Mouse (Mus musculus) heart, postnatal 0 days (tissue): ENCODE results near the gene Uck2. TPM values are rescaled to one million over a fixed set of nuclear protein-coding genes. Genes with fewer than 3 reads are reported as not detected.

Experiments
- ATAC-seq: fragments of 200-750 bp; cut with Nextera tagmentation; 2 replicates; pipeline ENCODE4 v1.8.0; 2017; ENCODE audit warnings: low read depth, moderate number of reproducible peaks, moderate library complexity; ENCODE audit not compliant: insufficient read depth
- DNase-seq: peaks from one replicate; pipeline ENCODE4 v3.0.0-alpha.2; 2016; ENCODE audit warnings: low spot score
- H3K27ac ChIP-seq: fragments of 300-500 bp; sonication (generic); 2 replicates; pipeline ENCODE4 v1.5.1; 2014; ENCODE audit warnings: low read depth, mild to moderate bottlenecking
- H3K27me3 ChIP-seq: fragments of 300-500 bp; sonication (generic); 2 replicates; pipeline ENCODE4 v1.6.1; 2014; ENCODE audit warnings: low read length, mixed read lengths; ENCODE audit not compliant: control insufficient read depth, insufficient read depth
- H3K36me3 ChIP-seq: fragments of 300-500 bp; sonication (generic); replicated peaks from 2 replicates; pipeline ENCODE4 v1.6.1; 2014; ENCODE audit warnings: low read length, mixed read lengths; ENCODE audit not compliant: control insufficient read depth, insufficient read depth
- H3K4me1 ChIP-seq: fragments of 300-500 bp; sonication (generic); 2 replicates; pipeline ENCODE4 v1.6.1; 2014; ENCODE audit warnings: antibody characterized with exemption; ENCODE audit not compliant: control insufficient read depth, insufficient read depth
- H3K4me2 ChIP-seq: fragments of 300-500 bp; sonication (generic); 2 replicates; pipeline ENCODE4 v1.6.1; 2014; ENCODE audit warnings: low read depth, mild to moderate bottlenecking, low read length, moderate library complexity
- H3K4me3 ChIP-seq: fragments of 300-500 bp; sonication (generic); 2 replicates; pipeline ENCODE4 v1.5.1; 2014; ENCODE audit warnings: low read depth, low read length
- H3K9ac ChIP-seq: fragments of 300-500 bp; sonication (generic); replicated peaks from 2 replicates; pipeline ENCODE4 v1.6.1; 2014; ENCODE audit warnings: low read depth, low read length, mixed read lengths
- H3K9me3 ChIP-seq: fragments of 300-500 bp; sonication (generic); replicated peaks from 2 replicates; pipeline ENCODE4 v1.6.1; 2016; ENCODE audit warnings: low read length; ENCODE audit not compliant: control insufficient read depth
- CTCF ChIP-seq: IDR thresholded peaks from 2 replicates; pipeline ENCODE4 v1.5.1; 2016; ENCODE audit warnings: antibody characterized with exemption, control low read depth, low read depth
- EP300 ChIP-seq: IDR thresholded peaks from 2 replicates; pipeline ENCODE4 v1.6.1; 2016; ENCODE audit warnings: antibody characterized with exemption, low read depth
- WGBS: fragments of 180-500 bp; shearing (Covaris S2); extraction: QIAGEN DNeasy Blood & Tissue Kit; methylation state at CpG from one replicate; pipeline ENCODE4 v1.1.7; 2014; 5-methylcytosine and 5-hydroxymethylcytosine counted together
- polyA plus RNA-seq: library from polyadenylated mRNA; unstranded; fragments of >200 nt; fragmentation: Nextera tagmentation; extraction: Ambion mirVana; gene quantifications from 2 replicates; pipeline ENCODE4 v1.2.1, GENCODE M21; 2015
- total RNA-seq: library from RNA; depleted of rRNA; stranded (reverse); fragments of >200 nt; gene quantifications from 2 replicates; pipeline ENCODE4 v1.2.3, GENCODE M21; 2014; ENCODE audit warnings: low replicate concordance

Uck2 gene
- total and polyA plus RNA-seq, 2 experiments from 2014 or later: 30.7 to 60.3 TPM

- peaks cover 43% of the 10 kb centered on the region for H3K4me1 ChIP-seq
- H3K9me3 ChIP-seq: no peaks in the 10 kb centered on the region
- ATAC-seq (no peak), DNase-seq (no peak)
- no peak overlapping the region for H3K4me3 ChIP-seq
- H3K27ac ChIP-seq: no peak overlapping the region
- no peak overlapping the region for H3K9ac ChIP-seq
- H3K27me3 ChIP-seq: no peaks in the 10 kb centered on the region
- 79% methylated on average over 4 of the region's 4 CpGs for WGBS
- H3K4me2 ChIP-seq: no peak overlapping the region
- no peak for TF ChIP-seq EP300
- TF ChIP-seq CTCF: no peak
- no peaks in the 10 kb centered on the region for H3K36me3 ChIP-seq
These were observed 19.8 kb downstream of the Uck2 start for GRCm38 (mm10) chr1:167265366-167265765.

DNA sequence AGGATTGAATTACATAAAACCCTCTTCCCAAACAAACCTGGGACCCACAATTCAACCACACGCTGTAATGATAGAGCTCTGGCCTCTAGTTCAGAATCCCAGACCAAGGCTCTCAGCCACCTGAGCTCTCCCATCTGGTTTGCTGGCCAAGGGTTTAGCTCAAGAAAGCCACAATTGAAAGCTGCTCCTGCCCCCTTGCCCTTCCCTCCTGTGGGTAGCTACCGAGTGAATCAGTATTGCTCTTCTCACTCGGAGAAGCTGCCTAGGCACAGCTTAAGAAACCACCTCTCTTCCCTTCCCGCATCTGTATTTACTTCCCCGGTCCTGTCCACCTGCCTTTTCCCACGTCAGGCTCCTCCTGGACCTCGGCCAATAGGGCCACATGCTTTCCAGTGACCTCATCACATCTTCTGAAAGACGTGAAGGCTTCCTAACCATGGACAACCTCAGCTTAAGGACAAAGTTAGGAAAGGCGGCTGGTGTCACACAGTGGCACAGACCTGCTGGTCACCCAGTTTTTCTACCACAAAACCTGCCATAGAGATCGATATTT lies 22.6 kb downstream of the Uck2 start:
- no peak for TF ChIP-seq EP300
- TF ChIP-seq CTCF: no peak
- WGBS: 37% methylated on average over 10 of the region's 10 CpGs
- Histone ChIP-seq H3K27ac (peak overlapping the region; percentile 34), H3K4me3 (no peak overlapping the region), H3K9ac (0 out of 2 replicates have a peak overlapping the region, but pooled peaks have one; percentile 10), H3K4me2 (no peak overlapping the region), H3K27me3 (no peaks in the 10 kb centered on the region), H3K9me3 (no peaks in the 10 kb centered on the region), H3K36me3 (no peaks in the 10 kb centered on the region), H3K4me1 (peaks cover 25% of the 10 kb centered on the region)
- ATAC-seq (no peak), DNase-seq (no peak)

DNA sequence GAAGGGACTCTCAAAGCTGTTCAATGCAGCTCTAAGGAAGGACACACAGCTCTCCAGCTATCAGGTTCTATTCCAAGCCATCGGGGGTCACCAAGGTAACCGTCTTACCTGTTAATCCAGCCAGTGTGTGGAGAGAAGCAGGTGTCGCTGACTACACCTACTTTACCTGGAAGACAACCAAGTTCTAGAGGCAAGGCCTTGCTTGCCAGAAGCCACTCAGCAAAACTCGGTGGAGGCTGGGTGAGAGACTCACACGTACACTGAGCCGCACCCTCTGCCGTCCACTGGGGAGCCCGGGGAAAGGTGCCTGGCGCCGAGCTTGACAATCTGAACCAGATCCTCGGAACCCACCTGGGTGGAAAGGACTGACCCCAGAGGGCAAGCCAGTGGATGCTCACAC lies 23.4 kb downstream of the Uck2 start:
- DNase-seq (no peak), ATAC-seq (no peak)
- Histone ChIP-seq H3K27ac (no peak overlapping the region), H3K4me3 (no peak overlapping the region), H3K27me3 (no peaks in the 10 kb centered on the region), H3K4me2 (no peak overlapping the region), H3K9ac (no peak overlapping the region), H3K9me3 (no peaks in the 10 kb centered on the region), H3K36me3 (no peaks in the 10 kb centered on the region), H3K4me1 (peaks cover 25% of the 10 kb centered on the region)
- WGBS: 70% methylated on average over 11 of the region's 11 CpGs
- TF ChIP-seq CTCF (no peak), EP300 (no peak)

GRCm38 (mm10) chr1:167259702-167260101 lies 25.4 kb downstream of the Uck2 start:
- ATAC-seq (peak; percentile 47), DNase-seq (peak; percentile 28)
- TF ChIP-seq EP300 (no peak), CTCF (peak; percentile 19; the same call in 1 of the 2 replicates)
- H3K9me3 ChIP-seq: no peaks in the 10 kb centered on the region
- peaks cover 22% of the 10 kb centered on the region; the same call in 1 of the 2 replicates for H3K4me1 ChIP-seq
- 11% methylated on average over 10 of the region's 10 CpGs for WGBS
- H3K27ac ChIP-seq: peak overlapping the region; percentile 14
- H3K36me3 ChIP-seq: no peaks in the 10 kb centered on the region
- peak overlapping the region; percentile 4; the same call in 1 of the 2 replicates for H3K4me3 ChIP-seq
- no peak overlapping the region; the same call in 1 of the 2 replicates for H3K9ac ChIP-seq
- H3K4me2 ChIP-seq: peak overlapping the region; percentile 37
- H3K27me3 ChIP-seq: no peaks in the 10 kb centered on the region

DNA sequence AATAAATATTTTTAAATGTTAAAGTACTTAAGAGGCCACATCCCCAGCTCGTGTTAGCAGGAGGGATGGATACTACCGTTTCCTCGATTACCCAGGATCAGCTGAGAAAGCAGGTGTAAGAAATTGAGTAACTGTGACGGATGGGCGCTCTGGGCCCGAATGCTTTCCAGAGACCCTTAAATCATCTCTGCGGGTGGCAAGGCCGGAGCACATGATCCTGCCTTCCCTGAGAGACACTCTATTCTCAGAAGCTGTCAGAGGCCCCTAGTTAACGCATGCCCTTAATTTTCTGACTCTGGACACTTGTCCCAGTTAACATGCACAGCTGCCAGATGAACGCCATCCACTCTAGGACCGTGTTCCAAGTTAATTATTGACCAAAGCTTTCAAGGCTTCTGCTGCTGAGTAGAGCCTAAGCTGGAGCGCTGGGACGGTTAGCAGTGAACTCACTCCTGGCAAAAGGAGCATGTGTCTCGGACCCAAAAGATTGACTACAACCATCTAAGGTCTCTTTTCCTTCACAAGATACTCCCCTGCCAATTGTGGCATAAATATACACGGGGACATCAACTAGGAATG lies 28.3 kb downstream of the Uck2 start:
- H3K4me2 ChIP-seq: no peak overlapping the region
- H3K4me3 ChIP-seq: no peak overlapping the region
- no peak overlapping the region for H3K27ac ChIP-seq
- no peaks in the 10 kb centered on the region for H3K36me3 ChIP-seq
- H3K27me3 ChIP-seq: no peaks in the 10 kb centered on the region
- TF ChIP-seq CTCF: no peak
- no peak for TF ChIP-seq EP300
- no peak for DNase-seq
- H3K4me1 ChIP-seq: peaks cover 11% of the 10 kb centered on the region; the same call in 1 of the 2 replicates
- no peak overlapping the region for H3K9ac ChIP-seq
- no peaks in the 10 kb centered on the region for H3K9me3 ChIP-seq
- 68% methylated on average over 15 of the region's 15 CpGs for WGBS
- ATAC-seq: no peak
